Mouse (Mus musculus): Measurements from ENCODE around the gene Cntn1.

GRCm38 (mm10) chr15:92341424-92341823 is 290.5 kb downstream of the Cntn1 start:
- TF ChIP-seq CTCF (IDR thresholded peaks at IDR 0.05; ENCODE audit: low read depth, low read length) (no peak), POLR2A (IDR thresholded peaks at IDR 0.05; ENCODE audit: borderline replicate concordance, low read depth, low read length) (no peak)
